Mouse (Mus musculus): Measurements from ENCODE around the gene Prrg3. TPM values are rescaled to one million over a fixed set of nuclear protein-coding genes. Genes with fewer than 3 reads are reported as not detected.

Prrg3 gene
- not detected for polyA plus RNA-seq (2012; fragmentation: generic; extraction: Trizol)

DNA sequence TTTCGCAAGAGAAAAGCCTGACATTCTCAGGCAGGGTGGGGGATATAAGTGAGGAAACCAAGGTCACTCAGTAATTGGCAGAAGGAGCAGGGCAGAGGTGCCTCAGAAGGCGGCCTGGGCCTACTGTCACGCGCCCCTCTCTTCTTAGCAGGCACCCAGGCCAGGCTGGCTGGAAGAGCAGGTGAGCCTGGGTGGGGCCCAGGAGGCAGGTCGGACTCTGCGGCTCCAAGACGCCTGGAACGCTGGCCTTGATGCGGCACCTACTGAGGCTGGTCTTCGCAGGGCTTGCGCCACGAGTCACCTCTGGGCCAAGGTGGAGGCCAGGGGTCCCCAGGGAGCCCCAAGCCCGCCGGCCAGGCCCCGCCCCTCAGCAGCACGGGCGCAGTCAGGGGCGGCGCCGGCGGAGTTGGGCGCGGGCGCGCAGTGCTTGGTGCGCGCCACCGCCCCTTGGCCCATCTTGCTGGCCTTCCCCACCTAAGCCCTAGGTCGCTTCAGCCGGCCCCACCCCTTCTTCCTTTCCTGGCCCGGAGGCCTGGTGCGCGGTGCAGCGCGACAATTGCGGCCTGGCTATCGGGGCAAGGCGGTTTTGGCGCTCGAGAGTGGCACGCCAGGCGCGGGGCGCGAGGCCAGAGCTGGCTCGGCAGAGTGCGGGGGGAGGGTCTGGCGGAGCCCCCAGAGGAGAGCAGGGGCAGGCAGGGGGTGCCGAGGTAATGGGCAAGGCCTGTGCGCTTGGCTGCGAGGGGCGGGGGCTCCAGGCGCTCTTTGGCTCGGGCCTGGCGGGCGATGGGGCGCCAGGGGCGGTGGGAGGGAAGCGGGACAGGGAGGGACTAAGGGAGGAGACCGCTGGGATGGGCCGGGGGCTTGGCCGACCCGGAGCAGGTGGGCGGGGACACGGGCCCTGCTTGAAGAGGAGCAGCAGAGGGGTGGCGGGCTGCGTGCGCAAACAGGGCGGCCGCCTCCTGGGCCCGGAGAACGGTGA lies at the start of gene Prrg3:
Gene Prrg3, plus strand, starts transcription at position 552 of the 979 bp plus-strand sequence.

DNA sequence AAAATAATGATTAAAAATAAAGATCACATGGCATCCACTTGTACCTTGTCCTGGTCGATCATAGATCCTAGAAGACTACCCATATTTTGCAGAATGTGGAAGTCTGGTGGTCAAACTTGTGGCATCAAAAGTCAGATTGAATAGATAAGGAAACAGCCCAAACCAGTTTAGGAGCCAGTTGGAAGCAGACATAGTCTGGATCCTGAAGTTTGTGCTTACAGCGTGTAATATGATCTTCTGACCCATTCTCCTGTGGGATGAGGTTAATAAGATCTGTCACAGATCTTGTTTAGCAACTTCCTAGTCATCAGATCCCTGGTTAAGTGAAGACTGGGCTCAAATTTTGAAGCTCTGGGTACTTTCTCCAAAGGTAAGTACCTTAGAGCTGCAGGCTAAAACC lies 10.3 kb downstream of the Prrg3 start, which contains the start of gene Fate1:
Gene Fate1, plus strand, starts transcription at position 301 of the 400 bp plus-strand sequence.

DNA sequence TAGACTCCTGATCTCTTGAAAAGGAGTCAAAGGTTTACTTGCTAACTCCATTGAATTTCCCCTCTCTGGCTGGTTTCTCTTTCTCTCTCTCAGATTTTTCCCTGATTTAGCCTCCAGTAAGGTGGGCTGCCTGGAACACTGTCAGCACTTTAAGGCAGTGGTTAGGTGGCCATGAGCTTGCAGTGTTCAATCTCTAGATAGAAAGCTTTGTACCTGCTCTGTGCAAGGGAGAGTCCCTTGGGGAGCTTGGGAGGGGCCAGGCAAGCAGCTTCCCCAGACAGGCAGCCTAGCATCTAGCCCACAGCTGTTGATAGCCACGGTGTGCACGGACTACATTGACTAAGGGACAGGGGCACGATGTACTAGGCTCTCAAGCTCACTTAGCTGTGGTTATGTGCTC lies 29.1 kb downstream of the Prrg3 start, which contains the start of gene Cnga2:
Gene Cnga2, plus strand, starts transcription at position 301 of the 400 bp plus-strand sequence.

Other genes with a start within 250 kb of the Prrg3 start
- 10 to 100 TPM in 1 of 2 experiments, 1 to 10 TPM in 1; 6.3 to 16.5 TPM for gene Vma21, start 146.7 kb upstream of the Prrg3 start, polyA plus RNA-seq (2012; fragmentation: generic; extraction: Trizol)
- gene Gm1141, start 41.6 kb upstream of the Prrg3 start, polyA plus RNA-seq (2012; fragmentation: generic; extraction: Trizol) = under 1 TPM in 1 of 2 experiments, not detected in 1; 0.08 TPM
- not detected for gene Fate1, start 10.4 kb downstream of the Prrg3 start, polyA plus RNA-seq (2012; fragmentation: generic; extraction: Trizol)
- under 1 TPM in 1 of 2 experiments, not detected in 1; 0.02 TPM for gene Cnga2, start 29.2 kb downstream of the Prrg3 start, polyA plus RNA-seq (2012; fragmentation: generic; extraction: Trizol)